Mouse (Mus musculus) midbrain, embryonic 13.5 days (tissue): ENCODE data around the gene Ppp1r21. TPM values are rescaled to one million over a fixed set of nuclear protein-coding genes. Genes with fewer than 3 reads are reported as not detected.

Experiments used
- ATAC-seq: fragments of 200-750 bp; cut with Nextera tagmentation; 2 replicates; pipeline ENCODE4 v1.8.0; 2017; ENCODE audit warnings: mild to moderate bottlenecking, moderate TSS enrichment, moderate library complexity
- H3K27ac ChIP-seq: fragments of 300-500 bp; sonication (generic); 2 replicates; pipeline ENCODE4 v1.5.1; 2015; ENCODE audit warnings: inconsistent platforms, mild to moderate bottlenecking, moderate library complexity
- H3K27me3 ChIP-seq: fragments of 300-500 bp; sonication (generic); 2 replicates; pipeline ENCODE4 v1.6.1; 2015; ENCODE audit warnings: mild to moderate bottlenecking, inconsistent platforms
- H3K36me3 ChIP-seq: fragments of 300-500 bp; sonication (generic); 2 replicates; pipeline ENCODE4 v1.6.1; 2015; ENCODE audit warnings: mild to moderate bottlenecking, inconsistent platforms
- H3K4me1 ChIP-seq: fragments of 300-500 bp; sonication (generic); replicated peaks from 2 replicates; pipeline ENCODE4 v1.6.1; 2015; ENCODE audit warnings: inconsistent platforms
- H3K4me2 ChIP-seq: fragments of 300-500 bp; sonication (generic); replicated peaks from 2 replicates; pipeline ENCODE4 v1.6.1; 2015; ENCODE audit warnings: moderate library complexity, mild to moderate bottlenecking, inconsistent platforms
- H3K4me3 ChIP-seq: fragments of 300-500 bp; sonication (generic); replicated peaks from 2 replicates; pipeline ENCODE4 v1.5.1; 2015; ENCODE audit warnings: mild to moderate bottlenecking, inconsistent platforms
- H3K9ac ChIP-seq: fragments of 300-500 bp; sonication (generic); replicated peaks from 2 replicates; pipeline ENCODE4 v1.6.1; 2015; ENCODE audit warnings: mild to moderate bottlenecking, inconsistent platforms
- H3K9me3 ChIP-seq: fragments of 300-500 bp; sonication (generic); 2 replicates; pipeline ENCODE4 v1.6.1; 2016; ENCODE audit warnings: mild to moderate bottlenecking, inconsistent platforms
- WGBS: fragments of 180-500 bp; shearing (Covaris S2); methylation state at CpG from one replicate; pipeline ENCODE4 v1.1.7; 2015; 5-methylcytosine and 5-hydroxymethylcytosine counted together
- polyA plus RNA-seq: library from polyadenylated mRNA; unstranded; fragments of >200 nt; fragmentation: Nextera tagmentation; extraction: Ambion mirVana; gene quantifications from 2 replicates; pipeline ENCODE4 v1.2.1, GENCODE M21; 2015

The Ppp1r21 gene
- polyA plus RNA-seq, 1 experiment from 2014 or later: 30.9 TPM

DNA sequence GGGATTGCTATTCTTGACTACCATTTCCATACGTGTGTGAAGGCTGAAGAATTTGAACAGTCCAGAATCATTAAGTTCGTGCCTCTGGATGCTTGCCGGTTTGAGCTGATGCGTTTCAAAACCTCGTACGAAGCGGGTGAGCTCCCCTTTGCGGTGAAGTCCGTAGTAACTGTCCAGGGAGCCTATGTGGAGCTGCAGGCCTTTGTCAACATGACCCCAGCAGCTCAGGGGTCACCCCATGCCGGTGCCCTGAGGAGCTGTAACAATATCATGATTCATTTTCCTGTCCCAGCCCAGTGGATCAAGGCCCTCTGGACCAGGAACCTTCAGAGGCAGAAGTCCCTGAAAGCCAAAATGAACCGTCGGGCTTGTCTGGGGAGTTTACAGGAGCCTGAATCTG is 106.7 kb downstream of the Ppp1r21 start:
- WGBS: 55% methylated on average over 12 of the region's 12 CpGs
- H3K27me3 ChIP-seq: no peaks in the 10 kb centered on the region
- no peaks in the 10 kb centered on the region for H3K9me3 ChIP-seq
- H3K4me1 ChIP-seq: no peaks in the 10 kb centered on the region
- no peak for ATAC-seq
- H3K4me3 ChIP-seq: no peak overlapping the region
- no peak overlapping the region for H3K27ac ChIP-seq
- no peak overlapping the region for H3K9ac ChIP-seq
- no peaks in the 10 kb centered on the region for H3K36me3 ChIP-seq
- no peak overlapping the region for H3K4me2 ChIP-seq

Other genes with a start within 250 kb of the Ppp1r21 start
- 9.6 and 11.3 TPM in 2 replicates for gene Foxn2, start 89.4 kb upstream of the Ppp1r21 start, polyA plus RNA-seq
- gene Ston1, start 67.6 kb downstream of the Ppp1r21 start, polyA plus RNA-seq: 0.89 and 1.7 TPM in 2 replicates
- gene Gtf2a1l, start 138.5 kb downstream of the Ppp1r21 start, polyA plus RNA-seq: 0.12 and 0.28 TPM in 2 replicates